Mouse (Mus musculus) kidney, postnatal 14 days (tissue): Measurements from ENCODE around the gene Iqub.

ENCODE experiments used
- DNase-seq: peaks from one replicate; pipeline ENCODE4 v3.0.0; 2022; ENCODE audit warnings: mixed read lengths

Gene Iqub

DNA sequence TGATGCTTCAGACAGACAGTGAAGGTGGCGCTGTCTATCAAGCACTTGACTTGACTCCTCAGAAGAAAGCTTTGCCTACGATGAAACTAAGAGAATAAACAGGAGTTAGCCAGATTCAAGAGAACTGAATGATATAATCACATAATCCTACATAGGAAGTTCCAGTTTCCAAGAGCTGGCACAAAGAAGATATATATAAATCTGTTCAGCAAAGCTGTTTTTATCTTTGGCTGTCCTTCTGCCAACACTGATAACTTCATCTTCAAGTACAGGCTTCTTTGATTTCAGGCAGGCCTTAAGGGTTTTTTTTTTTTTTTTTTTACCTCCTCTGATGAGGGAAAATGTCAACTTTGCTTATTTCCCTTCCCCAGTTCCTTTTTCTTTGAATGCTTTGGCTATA is 44.7 kb downstream of the Iqub start:
- DNase-seq, result no peak

DNA sequence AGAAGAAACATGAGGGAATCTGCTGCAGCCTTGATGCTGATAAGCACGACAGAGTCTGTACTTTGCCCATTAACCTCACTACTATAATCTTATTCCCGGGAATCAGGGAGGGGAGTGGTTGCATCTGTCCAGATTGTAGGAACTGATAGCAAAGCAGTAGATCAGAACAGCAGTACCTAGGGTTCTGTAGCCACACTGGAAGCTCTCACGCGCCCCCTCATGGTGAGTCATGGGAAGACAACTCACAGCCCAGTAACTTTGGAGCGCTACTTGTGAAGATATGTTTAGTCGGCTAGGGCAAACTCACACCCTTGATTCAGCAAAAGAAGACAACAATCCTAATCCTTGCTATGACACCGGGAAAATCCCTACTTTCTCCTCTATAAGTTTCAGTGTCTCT is 58.8 kb downstream of the Iqub start:
- DNase-seq, result peak; percentile 70

DNA sequence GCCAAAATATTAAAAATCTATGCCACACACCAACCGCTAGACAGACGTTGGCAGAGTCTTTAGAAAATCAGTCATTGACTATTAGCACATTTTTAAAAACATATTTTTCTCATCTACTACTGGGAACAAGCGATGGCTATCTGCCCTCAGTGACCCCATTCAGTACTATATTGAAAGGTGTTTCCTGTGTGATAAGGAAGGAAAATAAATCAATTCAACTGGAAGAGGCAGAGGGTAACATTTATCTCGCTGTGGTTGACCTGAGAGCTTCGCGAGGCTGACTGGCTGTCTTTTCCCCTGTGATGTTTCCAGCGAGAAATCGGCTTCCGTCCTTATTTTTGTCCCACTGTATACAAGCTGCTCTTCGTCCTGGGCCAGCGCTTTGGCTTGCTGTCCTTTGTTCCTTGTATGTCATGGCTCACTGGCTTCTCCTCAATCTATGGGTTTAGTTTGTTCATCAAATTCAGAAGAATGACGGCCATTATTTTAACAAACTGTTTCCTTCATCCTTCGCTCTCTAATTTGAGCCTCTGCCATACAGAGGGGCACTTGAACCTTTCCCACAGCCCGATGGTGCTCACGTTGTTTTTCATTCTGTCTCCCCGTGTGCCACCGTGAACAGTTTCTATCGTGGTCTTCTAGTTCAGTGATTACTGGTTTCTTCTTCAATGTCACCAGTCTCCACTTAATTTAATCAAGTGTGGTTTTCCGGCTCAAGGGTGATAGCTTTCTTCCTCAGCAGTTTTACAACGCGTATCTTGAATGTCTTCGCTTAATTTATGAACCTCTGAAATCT is 63.6 kb downstream of the Iqub start:
- DNase-seq, result peak; percentile 22

DNA sequence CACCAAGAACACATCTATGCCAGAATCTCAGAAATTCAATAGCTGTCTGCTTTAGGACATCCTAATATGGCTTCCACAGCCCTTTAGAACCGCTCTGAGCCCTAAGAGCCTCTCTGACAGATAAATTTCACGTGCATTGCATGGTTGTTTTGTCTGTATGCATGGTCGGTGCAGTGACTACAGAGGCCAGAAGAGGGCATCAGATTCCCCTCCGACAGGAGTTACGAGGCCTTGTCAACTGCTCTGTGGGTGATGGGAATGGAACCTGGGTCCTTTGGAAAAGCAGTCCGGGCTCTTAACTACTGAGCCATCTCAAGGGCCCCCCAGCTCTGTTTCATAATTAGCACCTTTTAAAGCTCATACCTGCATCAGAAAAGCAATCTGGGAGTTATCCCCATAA is 64.6 kb downstream of the Iqub start:
- no peak for DNase-seq

DNA sequence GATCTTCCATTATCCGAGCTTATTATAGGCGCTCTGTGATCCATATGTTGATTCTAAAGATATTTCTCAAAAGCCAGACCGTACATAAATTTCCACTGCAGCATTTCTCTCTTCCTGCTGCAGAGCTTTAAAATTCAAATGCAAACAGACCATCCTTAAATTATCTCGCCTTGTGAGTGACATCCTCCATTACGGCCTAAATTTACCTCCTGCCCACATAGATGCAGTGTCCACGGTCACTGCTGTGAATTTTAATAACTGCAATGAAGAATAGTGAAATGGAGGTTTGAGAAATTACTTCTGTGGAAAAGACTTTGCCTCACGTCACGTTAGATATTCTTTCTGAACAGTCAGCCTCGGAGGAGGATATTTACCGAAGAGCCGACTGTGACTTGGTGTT is 98.8 kb downstream of the Iqub start:
- DNase-seq, result no peak

DNA sequence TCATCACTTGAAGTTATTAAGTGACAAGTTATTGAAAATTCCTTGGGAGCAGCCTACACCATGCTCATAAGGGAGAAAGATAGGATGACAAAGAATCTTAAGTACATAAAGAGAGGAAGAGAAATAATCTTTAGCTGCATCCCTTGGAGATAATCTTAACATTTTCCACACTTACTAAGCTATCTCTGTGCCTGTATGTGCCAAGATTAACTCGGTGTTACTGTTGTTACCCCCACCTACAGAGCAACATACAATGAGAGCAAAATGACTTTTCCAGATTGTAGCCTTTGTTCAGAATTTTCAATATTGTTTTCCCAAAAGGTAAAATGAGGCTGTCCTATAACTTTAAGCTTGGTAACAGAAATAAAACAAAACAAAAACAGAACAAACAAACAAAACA is 99.4 kb downstream of the Iqub start:
- DNase-seq, result no peak

DNA sequence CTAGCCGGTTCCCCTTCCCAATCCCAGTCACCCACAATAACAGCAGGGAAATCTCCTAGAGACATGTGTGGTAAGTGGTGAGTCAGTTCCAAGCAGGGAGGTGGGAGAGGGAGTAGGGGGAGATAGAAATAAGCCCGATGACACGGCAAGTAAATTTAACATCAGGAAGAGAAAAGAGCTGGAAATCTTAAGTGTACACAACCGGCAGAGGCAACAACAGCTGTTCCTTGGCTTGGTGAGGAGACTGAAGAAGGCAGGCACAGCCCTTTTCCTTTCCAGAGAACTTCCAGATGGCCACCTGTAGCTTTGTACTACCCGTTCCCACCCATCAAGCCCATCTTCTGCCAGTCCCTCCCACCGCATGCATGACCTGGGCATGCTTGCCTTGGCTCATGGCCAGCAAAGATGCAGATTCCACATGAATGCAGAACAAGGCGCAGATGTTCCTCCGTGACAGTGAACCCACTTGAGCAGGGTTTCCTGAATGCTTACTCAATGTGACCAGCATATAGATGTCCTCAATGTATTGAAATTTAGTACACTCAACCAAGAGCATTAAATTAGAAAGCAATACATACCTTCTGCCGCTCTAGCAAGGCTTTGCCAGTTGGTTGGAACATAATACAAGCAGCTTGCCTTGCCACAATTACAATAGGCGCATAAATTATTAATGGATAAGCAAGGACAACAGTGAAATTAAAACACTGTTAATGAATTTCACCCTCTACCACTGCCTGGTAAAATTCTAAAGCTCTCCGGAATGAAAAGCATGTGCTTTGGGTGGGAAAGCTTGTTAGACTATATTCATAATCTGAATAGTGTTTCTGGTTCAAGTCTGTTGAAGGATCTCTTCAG is 106.1 kb downstream of the Iqub start:
- no peak for DNase-seq

DNA sequence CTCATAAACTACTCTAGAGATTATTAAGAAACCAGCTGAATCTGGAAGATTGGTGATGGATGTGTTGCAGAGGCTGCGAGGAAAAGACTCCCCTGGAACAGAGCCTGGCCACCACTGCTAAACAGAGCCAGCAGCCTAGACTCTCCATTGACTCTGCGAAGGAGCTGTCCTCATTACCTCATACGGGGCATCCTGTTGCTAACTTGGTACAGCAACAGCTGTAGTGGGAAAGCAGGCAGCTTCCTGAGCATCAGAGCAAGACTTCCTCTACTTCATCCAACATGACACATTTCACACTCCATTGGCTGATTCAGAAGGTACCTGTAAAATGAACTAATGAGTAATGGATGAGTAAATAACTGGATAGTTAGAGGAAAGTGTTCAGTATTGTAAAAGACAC is 107.1 kb downstream of the Iqub start:
- no peak for DNase-seq

DNA sequence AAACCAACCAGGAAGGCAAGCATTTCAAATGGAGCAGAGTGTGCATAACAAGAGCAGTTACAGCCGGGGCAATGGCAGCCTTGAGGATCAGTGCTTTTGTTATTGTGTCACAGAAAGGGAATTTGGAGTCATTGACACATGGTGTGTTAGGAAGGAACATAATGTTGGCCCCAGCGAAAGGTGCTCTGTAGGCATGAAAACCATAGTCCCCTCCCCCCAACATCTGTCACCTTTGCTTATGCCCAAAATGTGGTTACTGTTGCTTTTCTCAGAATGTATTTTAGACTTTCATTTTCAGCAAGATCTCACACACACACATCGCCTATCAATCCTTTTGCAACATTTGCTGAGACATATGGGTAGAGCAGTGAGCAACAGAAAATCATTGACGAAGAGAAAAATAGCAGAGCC is 117.6 kb downstream of the Iqub start:
- DNase-seq, result no peak
